Mouse (Mus musculus) left cerebral cortex, postnatal 14 days (tissue): ENCODE results near the gene Mybpc1. TPM values are rescaled to one million over a fixed set of nuclear protein-coding genes. Genes with fewer than 3 reads are reported as not detected.
"Not testable (repeated sequence)": the region's sequence is repeated elsewhere in the genome, so short reads cannot be mapped to it uniquely, and the experiment has no call there.

Source experiments
- DNase-seq, 2 experiments: peaks; one replicate each; pipeline ENCODE4 v3.0.0; 2021 to 2022; ENCODE audit warnings: low spot score in 2 of 2, mixed read lengths in 1 of 2
- intact Hi-C: fragments of 180-260 bp; cut with DNase I; formaldehyde crosslinking; loops from one replicate; pipeline ENCODE4 v1.15.1; 2025
- total RNA-seq, 2 experiments: library from RNA; stranded (reverse); gene quantifications; 2 replicates each; pipeline ENCODE4 v1.2.3; 2021

Mybpc1 gene
- total RNA-seq, 2 experiments from 2014 or later = 5.5 to 6.2 TPM

DNA sequence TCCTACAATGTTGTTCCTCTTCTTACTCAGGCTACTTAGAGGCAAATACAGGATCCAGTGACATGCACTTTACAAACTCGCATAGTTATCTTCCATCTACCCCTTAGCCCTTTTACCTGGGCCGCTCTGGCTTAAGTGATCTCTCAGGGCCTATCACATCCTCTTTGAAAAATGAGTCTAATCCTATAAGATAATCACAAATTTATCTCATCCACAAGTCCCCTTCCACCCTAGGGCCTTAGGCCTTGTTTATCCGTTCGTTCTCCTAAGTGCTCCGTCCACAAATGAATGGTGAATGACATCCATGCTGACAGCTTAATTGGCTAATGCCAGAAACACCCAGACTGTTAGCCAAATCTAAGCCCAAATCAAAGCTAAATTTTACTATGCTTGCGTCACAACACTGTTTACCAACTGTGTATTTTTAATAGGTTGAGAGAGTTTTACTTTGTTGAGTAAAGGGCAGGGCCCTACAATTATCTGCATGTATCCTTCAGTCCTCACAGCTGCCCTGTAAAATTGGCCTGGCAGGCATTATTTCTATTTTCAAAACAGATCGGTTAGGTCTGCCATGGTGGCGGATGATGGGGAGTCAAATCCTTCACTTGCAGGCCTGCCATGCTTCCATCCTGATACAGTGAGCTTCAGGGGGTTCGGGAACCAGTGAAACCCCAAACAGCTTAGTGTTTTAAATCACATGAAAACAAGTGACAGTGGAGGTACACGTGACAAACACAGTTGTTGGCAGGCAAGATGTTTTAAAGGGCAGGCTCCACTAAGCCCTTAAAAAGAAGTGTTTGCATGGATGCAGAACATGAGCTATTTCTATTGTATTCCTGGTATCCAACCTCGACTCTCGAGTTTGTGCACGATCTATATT is 102.8 kb downstream of the Mybpc1 start:
- intact Hi-C loops = no loop called here
- DNase-seq = peak in 1 of 2 experiments; percentile 54

DNA sequence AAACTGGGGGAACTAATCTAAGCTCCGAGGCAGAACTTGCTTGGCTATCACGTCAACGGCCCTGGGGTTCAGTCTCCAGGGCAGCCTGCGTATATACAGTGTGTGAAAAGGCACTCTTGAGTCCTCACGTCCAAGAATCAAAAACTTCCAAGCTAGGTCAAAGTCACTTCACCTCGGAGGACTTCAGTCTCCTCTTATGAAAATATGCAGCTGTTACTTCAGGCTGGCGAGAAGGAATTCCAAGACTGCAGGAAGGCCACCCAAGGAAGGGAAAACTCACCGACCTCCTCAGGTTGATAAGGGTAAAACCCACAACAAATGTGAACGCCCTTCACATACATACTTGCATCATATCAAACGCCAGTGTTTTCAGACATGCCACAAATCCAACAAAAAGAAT is 103.6 kb downstream of the Mybpc1 start:
- intact Hi-C loops = no loop called here
- no peak for DNase-seq

GRCm38 (mm10) chr10:88499993-88500392 is 105.0 kb downstream of the Mybpc1 start:
- intact Hi-C loops = no loop called here
- DNase-seq = no peak

- DNase-seq = no peak
- intact Hi-C loops = no loop called here
Measured at GRCm38 (mm10) chr10:88496864-88497564, 107.9 kb downstream of the Mybpc1 start.

DNA sequence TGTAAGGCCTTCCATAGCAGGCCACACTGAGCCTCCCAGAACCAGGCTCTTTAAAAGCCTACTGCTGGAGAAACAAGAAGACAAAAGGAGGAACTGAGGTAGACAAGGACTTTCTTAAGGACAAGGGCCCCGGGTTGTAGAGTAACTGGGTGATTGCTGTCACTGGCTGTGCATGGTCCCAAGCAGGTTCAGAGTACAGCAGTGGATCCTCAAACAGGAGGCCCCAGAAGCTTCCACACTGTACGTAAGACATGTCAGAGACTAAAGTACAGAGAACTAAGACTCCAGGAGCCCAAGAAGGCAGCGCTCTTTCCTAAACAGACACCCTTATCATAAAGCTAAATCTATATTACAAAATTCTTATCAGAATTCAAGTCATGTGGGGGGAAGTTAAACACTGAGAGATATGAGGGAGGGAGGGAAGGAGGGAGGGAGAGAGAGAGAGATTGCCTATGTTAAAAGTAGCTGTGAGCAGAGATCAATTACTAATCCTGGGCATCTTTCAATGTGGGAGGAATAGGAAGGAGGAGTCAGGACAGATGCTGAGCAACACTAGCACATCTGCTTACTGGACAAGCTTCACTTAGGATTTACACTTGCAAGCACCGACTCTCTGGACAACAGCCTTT is 109.9 kb downstream of the Mybpc1 start:
- intact Hi-C loops = no loop called here
- no peak for DNase-seq

- intact Hi-C loops = no loop called here
- DNase-seq = no peak
Measured at GRCm38 (mm10) chr10:88492658-88493057, 112.3 kb downstream of the Mybpc1 start.

- no peak for DNase-seq
- intact Hi-C loops = no loop called here
Measured at GRCm38 (mm10) chr10:88491632-88492031, 113.3 kb downstream of the Mybpc1 start.

- intact Hi-C loops = no loop called here
- no peak for DNase-seq
Measured at GRCm38 (mm10) chr10:88488629-88489028, 116.3 kb downstream of the Mybpc1 start.

- DNase-seq, intact Hi-C loops: not testable (repeated sequence)
Measured at GRCm38 (mm10) chr10:88482866-88483265, 122.1 kb downstream of the Mybpc1 start.

Other genes starting within 250 kb of the Mybpc1 start
- gene Dram1, start 226.1 kb downstream of the Mybpc1 start, total RNA-seq = 1 to 10 TPM in 1 of 2 experiments, under 1 TPM in 1; 0.85 to 1.5 TPM
- gene Gnptab, start 226.0 kb downstream of the Mybpc1 start, total RNA-seq = 10 to 100 TPM; 81.4 to 93.4 TPM
- gene Sycp3, start 145.6 kb downstream of the Mybpc1 start, total RNA-seq = under 1 TPM in 1 of 2 experiments, not detected in 1; 0.40 TPM
- gene Chpt1, start 101.1 kb downstream of the Mybpc1 start, total RNA-seq = 10 to 100 TPM; 33.7 to 34.7 TPM
- not detected for gene Spic, start 79.9 kb upstream of the Mybpc1 start, total RNA-seq
- gene Arl1, start 125.7 kb upstream of the Mybpc1 start, total RNA-seq = 100 to 1,000 TPM; 114 to 119 TPM
- gene Utp20, start 221.7 kb upstream of the Mybpc1 start, total RNA-seq = 10 to 100 TPM; 16.2 to 17.4 TPM